Comparison of ENCODE assay signal across 26 mouse cellular contexts in genomic region chr10:130371644-130372043, GRCm38 (mm10). TPM values are rescaled to one million over a fixed set of nuclear protein-coding genes. Genes with fewer than 3 reads are reported as not detected.
"Had no signal": no experiment of that assay in that cellular context is flagged by ENCODE, and none has a peak within 500 bp of the region (broad histone marks: within the 10 kb centered on the region; RNA-seq: fewer than 3 reads in every experiment).

No protein-coding gene starts in this region.

- DNase-seq: lung, adult 2 months; lung, postnatal 14 days; lung, postnatal 36 days; right cerebral cortex, postnatal 14 days; thymus, adult 2 months; thymus, postnatal 25 days; thymus, postnatal 4 days had no signal

- H3K4me2 ChIP-seq: lung, embryonic 15.5 days; midbrain, embryonic 11.5 days; midbrain, embryonic 13.5 days; midbrain, embryonic 15.5 days; neural tube, embryonic 12.5 days; stomach, embryonic 15.5 days had no signal

- H3K27me3 ChIP-seq: lung, embryonic 15.5 days; midbrain, embryonic 13.5 days; midbrain, embryonic 15.5 days; neural tube, embryonic 12.5 days; stomach, embryonic 15.5 days had no signal

- H3K9ac ChIP-seq: liver, embryonic 14.5 days; lung, embryonic 15.5 days; midbrain, embryonic 13.5 days; midbrain, embryonic 15.5 days; neural tube, embryonic 12.5 days; stomach, embryonic 15.5 days had no signal

- H3K4me3 ChIP-seq: lung, embryonic 15.5 days; midbrain, embryonic 13.5 days; midbrain, embryonic 15.5 days; neural tube, embryonic 12.5 days; stomach, embryonic 15.5 days had no signal

- H3K9me3 ChIP-seq: lung, embryonic 15.5 days; midbrain, embryonic 13.5 days; midbrain, embryonic 15.5 days; neural tube, embryonic 12.5 days; stomach, embryonic 15.5 days had no signal

- H3K36me3 ChIP-seq: lung, embryonic 15.5 days; midbrain, embryonic 13.5 days; midbrain, embryonic 15.5 days; neural tube, embryonic 12.5 days; stomach, embryonic 15.5 days had no signal

- H3K27ac ChIP-seq: liver, embryonic 14.5 days; lung, embryonic 15.5 days; macrophage; midbrain, embryonic 13.5 days; midbrain, embryonic 15.5 days; neural tube, embryonic 12.5 days; stomach, embryonic 15.5 days; stomach, postnatal 0 days had no signal

- ATAC-seq: lung, postnatal 0 days; midbrain, embryonic 13.5 days; midbrain, embryonic 15.5 days had no signal

- H3K4me1 ChIP-seq: lung, embryonic 15.5 days; midbrain, embryonic 13.5 days; midbrain, embryonic 15.5 days; neural tube, embryonic 12.5 days; stomach, embryonic 15.5 days had no signal

RNA-seq across cellular contexts. Expression of gene Vmn2r84, which starts 22.5 kb away (rescaled TPM):
- total RNA-seq: megakaryocyte, adult 5-6 weeks; monocyte, adult 5-6 weeks had no signal
- polyA plus RNA-seq: lung, adult 2 months; lung, embryonic 15.5 days; lung, postnatal 0 days; macrophage; midbrain, embryonic 11.5 days; midbrain, embryonic 13.5 days; midbrain, postnatal 0 days; neural tube, embryonic 12.5 days; spleen, adult 2 months; stomach, embryonic 15.5 days; stomach, postnatal 0 days; testis, adult 2 months; urinary bladder, adult 2 months had no signal

RNA-seq across cellular contexts. Expression of gene Tespa1, which starts 49.0 kb away (rescaled TPM):
- total RNA-seq: midbrain, postnatal 0 days had no signal
- polyA plus RNA-seq: midbrain, embryonic 13.5 days; midbrain, postnatal 0 days; neural tube, embryonic 14.5 days; testis, adult 2 months had no signal

RNA-seq across cellular contexts. Expression of gene Vmn2r85, which starts 57.9 kb away (rescaled TPM):
- total RNA-seq: megakaryocyte, adult 5-6 weeks; monocyte, adult 5-6 weeks; neutrophil, adult 5-6 weeks had no signal
- polyA plus RNA-seq: liver, embryonic 14.5 days; liver, embryonic 16.5 days; lung, adult 2 months; lung, embryonic 15.5 days; lung, postnatal 0 days; macrophage; midbrain, embryonic 11.5 days; midbrain, embryonic 13.5 days; midbrain, embryonic 15.5 days; neural tube, embryonic 12.5 days; spleen, adult 2 months; stomach, embryonic 15.5 days; stomach, postnatal 0 days; testis, adult 2 months; thymus, adult 2 months; urinary bladder, adult 2 months had no signal
